Mouse (Mus musculus) liver, adult (tissue): ENCODE results near the gene Map6.

ENCODE experiments used
- GATA4 ChIP-seq: IDR thresholded peaks from 2 replicates; pipeline ENCODE4 v1.6.1; 2014; ENCODE audit warnings: mild to moderate bottlenecking, low read length; ENCODE audit not compliant: insufficient replicate concordance

Gene Map6

GRCm38 (mm10) chr7:99248157-99248742 lies 19.0 kb upstream of the Map6 start:
- no peak for TF ChIP-seq GATA4

- TF ChIP-seq GATA4, result no peak
These were observed 18.2 kb upstream of the Map6 start for GRCm38 (mm10) chr7:99248906-99249581.

GRCm38 (mm10) chr7:99249582-99249911 lies 17.7 kb upstream of the Map6 start:
- TF ChIP-seq GATA4, result no peak

GRCm38 (mm10) chr7:99250386-99250785 lies 16.9 kb upstream of the Map6 start:
- TF ChIP-seq GATA4, result no peak

GRCm38 (mm10) chr7:99255006-99255405 lies 12.2 kb upstream of the Map6 start:
- TF ChIP-seq GATA4, result no peak

GRCm38 (mm10) chr7:99261900-99262299 lies 5.3 kb upstream of the Map6 start:
- TF ChIP-seq GATA4, result no peak

- TF ChIP-seq GATA4, result no peak
These were observed 3.7 kb upstream of the Map6 start for GRCm38 (mm10) chr7:99263509-99263908.

- no peak for TF ChIP-seq GATA4
These were observed 2.6 kb upstream of the Map6 start for GRCm38 (mm10) chr7:99264597-99264996.

- TF ChIP-seq GATA4, result no peak
These were observed 754 bp downstream of the Map6 start for GRCm38 (mm10) chr7:99267897-99268505.

- TF ChIP-seq GATA4, result no peak
These were observed 1.3 kb downstream of the Map6 start for GRCm38 (mm10) chr7:99268506-99268900.

GRCm38 (mm10) chr7:99268951-99269945 lies 2.0 kb downstream of the Map6 start:
- TF ChIP-seq GATA4, result no peak

GRCm38 (mm10) chr7:99271630-99272029 lies 4.4 kb downstream of the Map6 start:
- no peak for TF ChIP-seq GATA4

- TF ChIP-seq GATA4, result no peak
These were observed 7.9 kb downstream of the Map6 start for GRCm38 (mm10) chr7:99275131-99275530.

GRCm38 (mm10) chr7:99276679-99277078 lies 9.4 kb downstream of the Map6 start:
- no peak for TF ChIP-seq GATA4

GRCm38 (mm10) chr7:99278309-99278708 lies 11.1 kb downstream of the Map6 start:
- no peak for TF ChIP-seq GATA4
